Mouse (Mus musculus) right cerebral cortex, postnatal 4 days (tissue): ENCODE results near the gene Cyb5rl.
A peak's percentile ranks its signal among the peaks of the same experiment; 100 is the strongest.

ENCODE experiments used
- DNase-seq: peaks from one replicate; pipeline ENCODE4 v3.0.0-alpha.2; 2022

Gene Cyb5rl

GRCm38 (mm10) chr4:107117741-107118385, 51.1 kb downstream of the Cyb5rl start:
- no peak for DNase-seq

DNA sequence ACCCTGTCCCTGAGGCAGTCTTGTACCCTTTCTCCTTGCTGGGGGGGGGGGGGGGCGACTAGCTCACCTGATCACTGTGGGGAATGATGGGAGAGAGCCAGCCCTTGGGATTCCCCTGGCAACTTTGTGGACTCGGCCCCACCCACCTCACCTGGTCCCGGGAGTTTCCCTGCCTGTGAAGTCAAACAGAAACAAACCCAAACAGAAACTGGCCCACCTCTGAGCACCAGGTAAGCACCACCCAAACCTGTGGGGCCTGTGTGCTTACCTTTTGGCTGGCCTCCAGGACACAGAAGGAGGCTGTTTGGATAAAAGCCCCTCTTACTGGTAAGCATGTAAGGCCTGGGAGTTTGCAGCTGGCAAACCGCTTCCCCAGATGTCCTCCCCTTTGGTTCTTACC, 52.3 kb downstream of the Cyb5rl start:
- DNase-seq: no peak

DNA sequence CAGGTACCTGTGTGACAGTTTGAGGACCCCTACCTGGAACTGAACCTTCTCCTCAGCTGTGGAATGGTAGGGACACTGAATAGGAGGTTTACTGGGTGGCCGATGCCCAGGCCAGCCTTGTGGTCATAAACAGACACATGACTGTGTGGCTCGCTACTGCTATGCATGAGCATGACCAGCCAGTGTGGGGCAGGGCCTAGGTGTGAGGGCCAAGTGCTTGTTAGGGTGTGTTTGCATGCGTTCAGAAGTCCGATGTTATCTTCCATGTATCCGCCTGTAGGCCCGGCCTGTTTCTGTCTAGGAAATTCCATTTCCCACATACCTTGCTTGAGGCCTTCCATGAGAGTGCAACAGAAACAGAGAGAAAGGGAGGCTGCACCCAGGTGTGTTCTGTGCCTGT, 53.9 kb downstream of the Cyb5rl start:
- DNase-seq: no peak

- peak; percentile 44 for DNase-seq
These were observed 54.6 kb downstream of the Cyb5rl start for GRCm38 (mm10) chr4:107121165-107121943.

DNA sequence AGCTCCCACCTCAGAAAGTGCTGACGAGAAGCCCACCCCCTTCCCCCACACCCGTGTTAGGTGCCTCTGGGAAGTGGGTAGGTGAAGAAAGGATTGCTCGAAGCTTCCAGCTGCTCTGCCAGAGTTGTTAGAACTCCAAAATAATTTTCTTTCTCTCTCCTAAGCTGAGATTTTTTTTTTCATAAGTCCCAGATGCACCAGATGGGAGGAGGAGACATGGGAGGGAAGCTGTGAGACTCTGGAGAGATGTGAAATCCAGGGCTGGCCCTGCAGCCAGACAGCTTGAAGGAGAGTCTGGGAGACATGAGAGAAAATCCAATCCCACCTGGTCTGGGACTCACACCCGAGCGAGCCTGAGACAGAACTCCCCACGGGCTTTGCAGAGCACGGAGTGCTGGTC, 57.6 kb downstream of the Cyb5rl start:
- no peak for DNase-seq

GRCm38 (mm10) chr4:107125101-107125500, 58.3 kb downstream of the Cyb5rl start:
- no peak for DNase-seq

DNA sequence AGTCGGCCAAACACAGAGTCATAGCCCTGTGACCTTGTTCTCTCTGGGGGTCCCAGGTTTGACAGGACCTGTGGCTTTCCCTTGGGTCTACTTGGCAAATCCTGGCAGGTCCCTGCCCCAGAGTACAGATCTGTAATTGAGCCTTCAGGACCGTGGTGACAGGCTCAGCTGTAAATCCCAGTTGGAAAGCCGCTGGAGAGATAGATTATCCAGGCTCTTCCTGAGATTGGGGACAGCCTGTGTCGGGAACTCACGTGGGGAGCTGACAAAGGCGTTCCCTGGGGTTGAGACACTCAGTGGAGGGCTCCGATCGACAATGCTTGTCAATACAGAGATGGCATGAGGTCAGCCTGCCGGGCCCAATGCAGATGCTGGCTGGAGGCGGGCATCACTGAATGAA, 59.6 kb downstream of the Cyb5rl start:
- no peak for DNase-seq

GRCm38 (mm10) chr4:107126891-107127524, 60.2 kb downstream of the Cyb5rl start:
- DNase-seq: no peak

- no peak for DNase-seq
These were observed 61.3 kb downstream of the Cyb5rl start for GRCm38 (mm10) chr4:107127901-107128669.

GRCm38 (mm10) chr4:107129373-107129772, 62.6 kb downstream of the Cyb5rl start:
- DNase-seq: no peak

- DNase-seq: peak; percentile 34
These were observed 63.7 kb downstream of the Cyb5rl start for GRCm38 (mm10) chr4:107130534-107130933.

DNA sequence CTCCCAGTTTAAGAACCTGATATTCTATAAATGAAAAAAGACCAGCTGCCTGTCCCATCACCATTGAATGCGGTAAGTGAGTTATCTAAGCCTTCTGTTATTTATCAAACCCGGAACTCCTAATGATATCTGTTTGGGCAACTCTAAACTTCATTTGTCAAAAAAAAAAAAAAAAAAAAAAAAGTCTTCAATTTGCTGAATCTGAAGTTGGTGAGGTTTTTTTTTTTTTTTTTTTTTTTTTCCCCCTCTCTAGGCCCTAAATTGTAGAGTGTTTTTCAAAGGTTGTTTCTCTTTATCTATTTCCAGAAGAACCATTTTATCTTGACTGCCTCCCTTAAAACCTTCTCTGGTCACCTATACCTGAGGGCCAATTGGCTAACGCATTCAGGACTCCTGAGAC, 68.1 kb downstream of the Cyb5rl start:
- no peak for DNase-seq

DNA sequence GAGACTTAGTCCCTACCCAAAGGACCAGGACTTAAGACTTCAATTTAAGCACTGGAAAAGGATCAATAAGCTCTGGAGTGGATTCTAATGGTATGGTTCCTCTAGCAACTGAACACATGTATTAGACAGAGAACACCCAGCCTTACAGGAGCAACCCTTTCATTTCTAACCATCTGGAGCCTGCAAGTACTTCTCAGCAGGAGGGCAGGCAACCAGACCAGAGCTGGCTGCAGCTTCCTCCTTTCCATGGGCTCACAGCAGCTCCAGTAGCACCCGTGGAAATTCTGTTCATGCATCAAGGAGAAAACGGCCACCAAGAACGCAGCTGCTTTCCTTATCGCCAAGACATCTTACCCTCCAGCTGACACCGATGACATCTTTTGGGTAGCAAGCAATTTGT, 68.9 kb downstream of the Cyb5rl start:
- no peak for DNase-seq

DNA sequence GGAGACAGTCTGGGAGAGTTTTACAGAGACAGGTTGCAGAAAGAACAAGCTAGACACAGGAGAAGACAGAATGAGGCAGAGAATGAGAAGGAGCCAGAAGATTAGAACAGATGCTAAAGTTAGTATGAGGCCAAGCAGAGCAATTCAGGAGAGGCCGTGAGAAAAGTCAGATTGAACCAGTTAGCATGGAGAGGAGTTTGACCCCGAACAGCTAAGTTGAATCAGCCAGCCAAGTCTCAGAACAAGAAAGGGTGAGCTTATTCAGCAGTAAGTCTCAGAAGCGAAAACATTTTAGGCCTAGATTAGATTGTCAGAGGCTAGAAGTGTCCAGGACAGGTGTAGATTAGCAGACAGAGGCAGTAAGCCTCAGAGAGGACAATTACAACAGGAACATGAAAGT, 69.7 kb downstream of the Cyb5rl start:
- DNase-seq: no peak
